Mouse (Mus musculus) brain, embryonic 14.5 days (tissue): Measurements from ENCODE around the gene Zfp61.

Experiments used
- CTCF ChIP-seq: fragments of 200-500 bp; IDR thresholded peaks from 2 replicates; pipeline ENCODE4 v1.5.1; 2012; ENCODE audit warnings: inconsistent platforms, mild to moderate bottlenecking, moderate library complexity, borderline replicate concordance; ENCODE audit not compliant: insufficient read depth, insufficient read length; ENCODE audit errors: extremely low read depth
- POLR2A ChIP-seq: fragments of 200-500 bp; IDR thresholded peaks from 2 replicates; pipeline ENCODE4 v1.6.1; 2012; ENCODE audit warnings: mild to moderate bottlenecking, inconsistent platforms, borderline replicate concordance; ENCODE audit not compliant: poor library complexity, insufficient read depth, insufficient read length, severe bottlenecking; ENCODE audit errors: extremely low read depth

- TF ChIP-seq CTCF (0 out of 2 replicates have a peak, but pooled peaks have one; percentile 9), POLR2A (no peak)
Observed at GRCm38 (mm10) chr7:24286090-24286489, 14.9 kb downstream of the Zfp61 start.
